Mouse (Mus musculus): Measurements from ENCODE around the gene Cryab.

Cryab gene

GRCm38 (mm10) chr9:50742261-50742660 lies 8.9 kb upstream of the Cryab start:
- DNase-seq (ENCODE audit: low read depth, low spot score), result no peak

- DNase-seq (ENCODE audit: low read depth, low spot score), result no peak
These were observed 8.4 kb upstream of the Cryab start for GRCm38 (mm10) chr9:50742744-50743143.

GRCm38 (mm10) chr9:50745806-50746205 lies 5.3 kb upstream of the Cryab start:
- DNase-seq (ENCODE audit: low read depth, low spot score), result no peak

- no peak for DNase-seq (ENCODE audit: low read depth, low spot score)
These were observed 4.9 kb upstream of the Cryab start, which contains the start of gene 2310030G06Rik for GRCm38 (mm10) chr9:50746214-50746677. Gene 2310030G06Rik, minus strand, starts transcription at chr9:50746536.

GRCm38 (mm10) chr9:50750706-50751105 lies 419 bp upstream of the Cryab start:
- no peak for DNase-seq (ENCODE audit: low read depth, low spot score)

- no peak for DNase-seq (ENCODE audit: low read depth, low spot score)
These were observed 1.0 kb downstream of the Cryab start, which contains the start of gene Hspb2 for GRCm38 (mm10) chr9:50752054-50752602. Gene Hspb2, minus strand, starts transcription at chr9:50752354.

GRCm38 (mm10) chr9:50752784-50753615 lies 1.9 kb downstream of the Cryab start:
- DNase-seq (ENCODE audit: low read depth, low spot score), result no peak

GRCm38 (mm10) chr9:50753947-50754346 lies 2.8 kb downstream of the Cryab start:
- no peak for DNase-seq (ENCODE audit: low read depth, low spot score)

- no peak for DNase-seq (ENCODE audit: low read depth, low spot score)
These were observed 5.6 kb downstream of the Cryab start for GRCm38 (mm10) chr9:50756711-50757110.

GRCm38 (mm10) chr9:50761520-50762243 lies 10.6 kb downstream of the Cryab start:
- no peak for DNase-seq (ENCODE audit: low read depth, low spot score)

GRCm38 (mm10) chr9:50763331-50763730 lies 12.2 kb downstream of the Cryab start:
- no peak for DNase-seq (ENCODE audit: low read depth, low spot score)

GRCm38 (mm10) chr9:50767531-50768106 lies 16.5 kb downstream of the Cryab start:
- DNase-seq (ENCODE audit: low read depth, low spot score), result no peak

- peak; percentile 97 for DNase-seq (ENCODE audit: low read depth, low spot score)
These were observed 17.2 kb downstream of the Cryab start, which contains the start of gene Fdxacb1 for GRCm38 (mm10) chr9:50768107-50769002. Gene Fdxacb1, plus strand, starts transcription at chr9:50768236.

GRCm38 (mm10) chr9:50770011-50770410 lies 18.9 kb downstream of the Cryab start:
- DNase-seq (ENCODE audit: low read depth, low spot score), result no peak

- no peak for DNase-seq (ENCODE audit: low read depth, low spot score)
These were observed 22.9 kb downstream of the Cryab start for GRCm38 (mm10) chr9:50774026-50774462.

- peak; percentile 77 for DNase-seq (ENCODE audit: low read depth, low spot score)
These were observed 24.0 kb downstream of the Cryab start, which contains the start of the genes Alg9 and 1110032A03Rik for GRCm38 (mm10) chr9:50774991-50775612. Gene Alg9, plus strand, starts transcription at chr9:50775019. Gene 1110032A03Rik, minus strand, starts transcription at chr9:50775520.

GRCm38 (mm10) chr9:50775662-50776126 lies 24.6 kb downstream of the Cryab start:
- DNase-seq (ENCODE audit: low read depth, low spot score), result no peak

GRCm38 (mm10) chr9:50776162-50776760 lies 25.1 kb downstream of the Cryab start:
- no peak for DNase-seq (ENCODE audit: low read depth, low spot score)

- no peak for DNase-seq (ENCODE audit: low read depth, low spot score)
These were observed 31.0 kb downstream of the Cryab start for GRCm38 (mm10) chr9:50782155-50782554.

All from c-Kit-negative CD71-positive TER-119-positive erythroid progenitor cells, embryonic 14.5 days (primary cell).